Comparison of ENCODE assay signal across 8 mouse cellular contexts in genomic region chr17:80801991-80802390, GRCm38 (mm10).
A peak's percentile ranks its signal among the peaks of the same experiment; 100 is the strongest.
DNase-seq lines count a peak whose midpoint lies in the region; ATAC-seq and TF ChIP-seq lines count a peak whose summit lies in the region.

No protein-coding gene starts in this region.

- DNase-seq in ES-E14 (ENCODE audit: low read depth, low spot score): no peak
- no peak for DNase-seq in limb, embryonic 14.5 days (ENCODE audit: low spot score)
- no peak for DNase-seq in adrenal gland, postnatal 36 days
- DNase-seq in thymus, postnatal 0 days (ENCODE audit: low spot score): no peak
- no peak for DNase-seq in layer of hippocampus, adult 9-11 months

- TF ChIP-seq POLR2A in embryonic fibroblast, embryonic 13.5 days (IDR thresholded peaks at IDR 0.05; ENCODE audit: low read depth, low read length): peak; percentile 7; the same call in 1 of the 2 replicates
- TF ChIP-seq POLR2A in limb, embryonic 14.5 days (IDR thresholded peaks at IDR 0.05; ENCODE audit: borderline replicate concordance, extremely low read depth, insufficient read depth, insufficient read length): no peak

- peaks cover 12% of the 10 kb centered on the region for H3K4me1 ChIP-seq in hindbrain, embryonic 15.5 days (replicated peaks)
- H3K4me1 ChIP-seq in hindbrain, embryonic 13.5 days (replicated peaks): peaks cover 14% of the 10 kb centered on the region
- H3K4me1 ChIP-seq in ES-E14 (ENCODE audit: control insufficient read depth in 2 of 2, insufficient read depth in 2 of 2, low read length in 2 of 2, poor library complexity in 1 of 2): peaks cover 1 to 21% of the 10 kb centered on the region in 2 experiments
- H3K4me1 ChIP-seq in embryonic fibroblast, embryonic 13.5 days (ENCODE audit: control insufficient read depth, insufficient read depth, low read length): 0 out of 2 replicates have a peak, but pooled peaks cover 4% of the 10 kb centered on the region
- H3K4me1 ChIP-seq in limb, embryonic 14.5 days (ENCODE audit: control insufficient read depth, insufficient read depth, low read length): peaks cover 27% of the 10 kb centered on the region

- no peak for ATAC-seq in hindbrain, embryonic 15.5 days (ENCODE audit: low FRiP score, low read depth)
- no peak for ATAC-seq in hindbrain, embryonic 13.5 days (ENCODE audit: low FRiP score)
- ATAC-seq in limb, embryonic 14.5 days (ENCODE audit: low FRiP score, low read depth): peak; percentile 42

- no peak for TF ChIP-seq CTCF in embryonic fibroblast, embryonic 13.5 days (IDR thresholded peaks at IDR 0.05; ENCODE audit: borderline replicate concordance, insufficient read depth, low read length)

- peak overlapping the region; percentile 65; the same call in 1 of the 2 replicates for H3K27ac ChIP-seq in hindbrain, embryonic 15.5 days (replicated peaks)
- H3K27ac ChIP-seq in hindbrain, embryonic 13.5 days: no peak overlapping the region
- peak overlapping the region; percentile 97 for H3K27ac ChIP-seq in ES-E14 (ENCODE audit: insufficient read depth, low read depth, low read length, poor library complexity, severe bottlenecking)
- peak overlapping the region; percentile 95 for H3K27ac ChIP-seq in embryonic fibroblast, embryonic 13.5 days (ENCODE audit: insufficient read depth, low read length)
- H3K27ac ChIP-seq in limb, embryonic 14.5 days (replicated peaks; ENCODE audit: low read depth, low read length): peak overlapping the region; percentile 80

- in situ Hi-C loops in ES-E14 (cut with MboI; ENCODE audit: low sequenced_read_pairs in 2 of 2, unreplicated experiment in 2 of 2): no loop called here

- no peak overlapping the region for H3K4me3 ChIP-seq in hindbrain, embryonic 15.5 days
- no peak overlapping the region for H3K4me3 ChIP-seq in hindbrain, embryonic 13.5 days
- H3K4me3 ChIP-seq in ES-E14 (ENCODE audit: insufficient read depth in 1 of 2, low read depth in 1 of 2, low read length in 2 of 2, poor library complexity in 1 of 2, severe bottlenecking in 1 of 2): no peak overlapping the region
- no peak overlapping the region for H3K4me3 ChIP-seq in embryonic fibroblast, embryonic 13.5 days (ENCODE audit: insufficient read depth, low read length)
- H3K4me3 ChIP-seq in limb, embryonic 14.5 days (replicated peaks; ENCODE audit: low read length): peak overlapping the region; percentile 5; the same call in 1 of the 2 replicates

- no peaks in the 10 kb centered on the region for H3K36me3 ChIP-seq in hindbrain, embryonic 15.5 days
- no peaks in the 10 kb centered on the region for H3K36me3 ChIP-seq in hindbrain, embryonic 13.5 days
- no peaks in the 10 kb centered on the region for H3K36me3 ChIP-seq in ES-E14 (ENCODE audit: control insufficient read depth, insufficient read depth, low read length, poor library complexity, severe bottlenecking)
- no peaks in the 10 kb centered on the region for H3K36me3 ChIP-seq in limb, embryonic 14.5 days (ENCODE audit: control insufficient read depth, insufficient read depth, low read length)

- H3K9me3 ChIP-seq in hindbrain, embryonic 15.5 days: no peaks in the 10 kb centered on the region
- no peaks in the 10 kb centered on the region for H3K9me3 ChIP-seq in hindbrain, embryonic 13.5 days
- H3K9me3 ChIP-seq in ES-E14 (ENCODE audit: control insufficient read depth, insufficient read depth, low read depth, low read length): no peaks in the 10 kb centered on the region
- no peaks in the 10 kb centered on the region for H3K9me3 ChIP-seq in limb, embryonic 14.5 days (ENCODE audit: control insufficient read depth, low read length)

- H3K27me3 ChIP-seq in hindbrain, embryonic 15.5 days: no peaks in the 10 kb centered on the region
- H3K27me3 ChIP-seq in hindbrain, embryonic 13.5 days: no peaks in the 10 kb centered on the region
- H3K27me3 ChIP-seq in limb, embryonic 14.5 days (ENCODE audit: control insufficient read depth, insufficient read depth, low read length): no peaks in the 10 kb centered on the region

- 49% methylated on average over 8 of the region's 8 CpGs for WGBS in hindbrain, embryonic 15.5 days
- 64% methylated on average over 8 of the region's 8 CpGs for WGBS in hindbrain, embryonic 13.5 days
- 10% methylated on average over 8 of the region's 8 CpGs for WGBS in limb, embryonic 14.5 days

- no peak overlapping the region for H3K9ac ChIP-seq in hindbrain, embryonic 15.5 days
- no peak overlapping the region for H3K9ac ChIP-seq in hindbrain, embryonic 13.5 days
- peak overlapping the region; percentile 61 for H3K9ac ChIP-seq in ES-E14 (ENCODE audit: insufficient read depth, low read depth, low read length, poor library complexity, severe bottlenecking)
- H3K9ac ChIP-seq in limb, embryonic 14.5 days (ENCODE audit: low read depth, low read length, severe bottlenecking): 0 out of 2 replicates have a peak overlapping the region, but pooled peaks have one; percentile 36

- peak overlapping the region; percentile 31 for H3K4me2 ChIP-seq in hindbrain, embryonic 15.5 days
- H3K4me2 ChIP-seq in hindbrain, embryonic 13.5 days: no peak overlapping the region
- peak overlapping the region; percentile 43 for H3K4me2 ChIP-seq in limb, embryonic 14.5 days (replicated peaks; ENCODE audit: low read depth, low read length, severe bottlenecking)

TF ChIP-seq in ES-E14, 5 proteins besides CTCF, POLR2A, EP300 and RAD21:
- TF ChIP-seq CHD2 (IDR thresholded peaks at IDR 0.05; ENCODE audit: low read depth, low read length) (no peak; the same call in 1 of the 2 replicates), HCFC1 (IDR thresholded peaks at IDR 0.05; ENCODE audit: borderline replicate concordance, insufficient read depth, low read length) (no peak), MAFK (IDR thresholded peaks at IDR 0.05; ENCODE audit: insufficient read depth, low read depth, low read length) (no peak), ZNF384 (IDR thresholded peaks at IDR 0.05; ENCODE audit: low read depth, low read length) (no peak), ZC3H11A (IDR thresholded peaks at IDR 0.05; ENCODE audit: borderline replicate concordance, low read depth, low read length) (no peak)
TF ChIP-seq in ES-E14: peak in this region for 0.

Comparison
In these comparisons a context has a peak if more than half of its experiments do, and no peak if none do; other contexts are left out.
1. H3K9ac ChIP-seq: peak in ES-E14 (single experiment) and limb, embryonic 14.5 days (single experiment); none in hindbrain, embryonic 15.5 days (single experiment) and hindbrain, embryonic 13.5 days (single experiment).